Mouse (Mus musculus) MEL (cell line): ENCODE measurements around the gene Ywhag. TPM values are rescaled to one million over a fixed set of nuclear protein-coding genes. Genes with fewer than 3 reads are reported as not detected.

Experiments used
- DNase-seq: peaks from one replicate; pipeline ENCODE4 v3.0.0; 2011; ENCODE audit warnings: low read depth, low spot score
- H3K27ac ChIP-seq: 2 replicates; pipeline ENCODE4 v1.5.1; 2012; ENCODE audit warnings: low read depth, mild to moderate bottlenecking, control low read depth, low read length, moderate library complexity; ENCODE audit not compliant: control insufficient read depth
- H3K27me3 ChIP-seq, 2 experiments: fragments of 150-350 bp in 1 of 2; sonication (generic) in 1 of 2; 2 replicates each; pipeline ENCODE4 v1.6.1; 2012; ENCODE audit warnings: low read length in 2 of 2, mild to moderate bottlenecking in 2 of 2, improper control_type of control experiment in 1 of 2, moderate library complexity in 1 of 2; ENCODE audit not compliant: insufficient read depth in 2 of 2, control insufficient read depth in 1 of 2
- H3K36me3 ChIP-seq, 2 experiments: 2 replicates each; pipeline ENCODE4 v1.6.1; 2012 to 2014; ENCODE audit warnings: low read length in 2 of 2, improper control_type of control experiment in 1 of 2, inconsistent platforms in 1 of 2, mild to moderate bottlenecking in 1 of 2; ENCODE audit not compliant: insufficient read depth in 2 of 2, control insufficient read depth in 1 of 2
- H3K4me1 ChIP-seq, 2 experiments: fragments of 150-350 bp in 1 of 2; sonication (generic) in 1 of 2; 2 replicates each; pipeline ENCODE4 v1.6.1; 2012; ENCODE audit warnings: low read length in 2 of 2, improper control_type of control experiment in 1 of 2, mild to moderate bottlenecking in 1 of 2; ENCODE audit not compliant: insufficient read depth in 2 of 2, control insufficient read depth in 1 of 2
- H3K4me3 ChIP-seq, 2 experiments: fragments of 150-350 bp in 1 of 2; sonication (generic) in 1 of 2; 2 replicates each; pipeline ENCODE4 v1.5.1; 2012; ENCODE audit warnings: low read depth in 2 of 2, low read length in 2 of 2, mild to moderate bottlenecking in 2 of 2, moderate library complexity in 2 of 2, control low read depth in 1 of 2, improper control_type of control experiment in 1 of 2; ENCODE audit not compliant: control insufficient read depth in 1 of 2, insufficient read depth in 1 of 2
- H3K79me2 ChIP-seq: 2 replicates; pipeline ENCODE4 v1.6.1; 2012; ENCODE audit warnings: mild to moderate bottlenecking, low read length, moderate library complexity; ENCODE audit not compliant: control insufficient read depth, poor library complexity, insufficient read depth
- H3K9ac ChIP-seq: 2 replicates; pipeline ENCODE4 v1.6.1; 2012; ENCODE audit warnings: low read depth, mild to moderate bottlenecking, control low read depth, low read length, moderate library complexity; ENCODE audit not compliant: control insufficient read depth, poor library complexity, severe bottlenecking
- H3K9me3 ChIP-seq: fragments of 150-350 bp; sonication (generic); replicated peaks from 2 replicates; pipeline ENCODE4 v1.6.1; 2012; ENCODE audit warnings: mild to moderate bottlenecking, low read length, improper control_type of control experiment, moderate library complexity; ENCODE audit not compliant: insufficient read depth
- BHLHE40 ChIP-seq: IDR thresholded peaks from 2 replicates; pipeline ENCODE4 v1.6.1; 2012; ENCODE audit warnings: low read depth, mild to moderate bottlenecking, inconsistent platforms, low read length, improper control_type of control experiment, borderline replicate concordance
- CHD1 ChIP-seq: IDR thresholded peaks from 2 replicates; pipeline ENCODE4 v1.6.1; 2012; ENCODE audit warnings: low read depth, mild to moderate bottlenecking, inconsistent platforms, low read length, improper control_type of control experiment
- E2F4 ChIP-seq: IDR thresholded peaks from 2 replicates; pipeline ENCODE4 v1.6.1; 2011; ENCODE audit warnings: low read depth, low read length, improper control_type of control experiment, borderline replicate concordance
- ELF1 ChIP-seq: IDR thresholded peaks from 2 replicates; pipeline ENCODE4 v1.6.1; 2014; ENCODE audit warnings: low read depth, mild to moderate bottlenecking, inconsistent platforms, low read length, improper control_type of control experiment, moderate library complexity
- GABPA ChIP-seq: IDR thresholded peaks from 2 replicates; pipeline ENCODE4 v1.6.1; 2012; ENCODE audit warnings: low read depth, mild to moderate bottlenecking, inconsistent platforms, low read length, improper control_type of control experiment, moderate library complexity
- GATA1 ChIP-seq: IDR thresholded peaks from 2 replicates; pipeline ENCODE4 v1.6.1; 2011; ENCODE audit warnings: low read depth, low read length, improper control_type of control experiment
- HCFC1 ChIP-seq: IDR thresholded peaks from 2 replicates; pipeline ENCODE4 v1.6.1; 2012; ENCODE audit warnings: low read depth, mild to moderate bottlenecking, inconsistent platforms, low read length, improper control_type of control experiment, moderate library complexity
- KAT2A ChIP-seq: conservative IDR thresholded peaks from 2 replicates; pipeline ENCODE4 v1.6.1; 2012; ENCODE audit warnings: low read depth, low read length, improper control_type of control experiment, inconsistent platforms
- MAZ ChIP-seq: IDR thresholded peaks from 2 replicates; pipeline ENCODE4 v1.6.1; 2012; ENCODE audit warnings: low read depth, mild to moderate bottlenecking, inconsistent platforms, low read length, improper control_type of control experiment
- MYB ChIP-seq: IDR thresholded peaks from 2 replicates; pipeline ENCODE4 v1.6.1; 2011; ENCODE audit warnings: mild to moderate bottlenecking, low read depth, low read length, improper control_type of control experiment
- MYC ChIP-seq: IDR thresholded peaks from 2 replicates; pipeline ENCODE4 v1.6.1; 2011; ENCODE audit warnings: low read depth, mild to moderate bottlenecking, low read length, improper control_type of control experiment, moderate library complexity
- NRF1 ChIP-seq: IDR thresholded peaks from 2 replicates; pipeline ENCODE4 v1.6.1; 2014; ENCODE audit warnings: low read depth, mild to moderate bottlenecking, inconsistent platforms, low read length, improper control_type of control experiment, moderate library complexity; ENCODE audit not compliant: poor library complexity, insufficient read depth, severe bottlenecking
- POLR2A ChIP-seq, 2 experiments: IDR thresholded peaks; 2 replicates each; pipeline ENCODE4 v1.6.1; 2011 to 2012; ENCODE audit warnings: low read length in 2 of 2, mild to moderate bottlenecking in 2 of 2, control low read depth in 1 of 2, improper control_type of control experiment in 1 of 2, low read depth in 1 of 2, moderate library complexity in 1 of 2; ENCODE audit not compliant: control insufficient read depth in 1 of 2, insufficient read depth in 1 of 2, poor library complexity in 1 of 2
- RAD21 ChIP-seq: IDR thresholded peaks from 2 replicates; pipeline ENCODE4 v1.6.1; 2011; ENCODE audit warnings: mild to moderate bottlenecking, low read depth, low read length, improper control_type of control experiment
- RCOR1 ChIP-seq: IDR thresholded peaks from 2 replicates; pipeline ENCODE4 v1.6.1; 2012; ENCODE audit warnings: low read depth, mild to moderate bottlenecking, inconsistent platforms, low read length, improper control_type of control experiment
- SIN3A ChIP-seq: IDR thresholded peaks from 2 replicates; pipeline ENCODE4 v1.6.1; 2012; ENCODE audit warnings: low read length, improper control_type of control experiment, inconsistent platforms
- TBP ChIP-seq: IDR thresholded peaks from 2 replicates; pipeline ENCODE4 v1.8.0; 2011; ENCODE audit warnings: low read depth, low read length, improper control_type of control experiment
- UBTF ChIP-seq: IDR thresholded peaks from 2 replicates; pipeline ENCODE4 v1.6.1; 2012; ENCODE audit warnings: low read depth, mild to moderate bottlenecking, inconsistent platforms, low read length, improper control_type of control experiment, moderate library complexity, borderline replicate concordance; ENCODE audit not compliant: insufficient read depth
- ZC3H11A ChIP-seq: IDR thresholded peaks from 2 replicates; pipeline ENCODE4 v1.6.1; 2012; ENCODE audit warnings: low read depth, mild to moderate bottlenecking, inconsistent platforms, low read length, improper control_type of control experiment
- ZNF384 ChIP-seq: IDR thresholded peaks from 2 replicates; pipeline ENCODE4 v1.6.1; 2012; ENCODE audit warnings: low read depth, mild to moderate bottlenecking, inconsistent platforms, low read length, improper control_type of control experiment
- polyA plus RNA-seq, 2 experiments: library from polyadenylated mRNA; stranded (reverse) in 1 of 2; unstranded in 1 of 2; fragments of >175 nt in 1 of 2; fragments of >200 nt in 1 of 2; gene quantifications; 2 replicates each; pipeline versions ENCODE4 v1.2.1 to v1.2.4; 2012; ENCODE audit warnings: low replicate concordance in 2 of 2, low read depth in 1 of 2; ENCODE audit not compliant: insufficient read length in 2 of 2, insufficient read depth in 1 of 2, missing spikeins in 1 of 2
- total RNA-seq: library from RNA; depleted of rRNA; stranded (reverse); fragments of 300-350 nt; gene quantifications from 2 replicates; pipeline ENCODE4 v1.2.3, GENCODE M21; 2012

Gene Ywhag
- total and polyA plus RNA-seq, 3 experiments, result 109 to 295 (median 268) TPM

GRCm38 (mm10) chr5:135910813-135911212 lies 23.6 kb downstream of the Ywhag start:
- no peak overlapping the region for H3K9ac ChIP-seq
- H3K79me2 ChIP-seq, result peaks cover 30% of the 10 kb centered on the region
- H3K27ac ChIP-seq, result no peak overlapping the region
- no peaks in the 10 kb centered on the region for H3K27me3 ChIP-seq
- H3K9me3 ChIP-seq, result no peaks in the 10 kb centered on the region
- no peak for DNase-seq
- H3K4me1 ChIP-seq, result no peaks in the 10 kb centered on the region; a peak in 1 of 4 replicates
- H3K4me3 ChIP-seq, result no peak overlapping the region
- H3K36me3 ChIP-seq, result peaks cover 3 to 23% of the 10 kb centered on the region in 2 experiments; a peak in 3 of 4 replicates
- TF ChIP-seq MAZ, result no peak
- no peak for TF ChIP-seq SIN3A
- TF ChIP-seq ELF1, result no peak
- no peak for TF ChIP-seq RCOR1
- TF ChIP-seq MYB, result no peak
- no peak for TF ChIP-seq ZNF384
- TF ChIP-seq, all 39 proteins: peak for 0

GRCm38 (mm10) chr5:135909646-135910045 lies 24.8 kb downstream of the Ywhag start:
- Histone ChIP-seq H3K9me3 (no peaks in the 10 kb centered on the region), H3K27me3 (no peaks in the 10 kb centered on the region), H3K27ac (no peak overlapping the region), H3K36me3 (peaks cover 0 to 20% of the 10 kb centered on the region in 2 experiments; a peak in 2 of 4 replicates), H3K9ac (no peak overlapping the region), H3K4me1 (no peaks in the 10 kb centered on the region), H3K79me2 (peaks cover 21% of the 10 kb centered on the region), H3K4me3 (no peak overlapping the region)
- TF ChIP-seq POLR2A (IDR thresholded peaks at IDR 0.05; ENCODE audit: control insufficient read depth in 1 of 2, insufficient read depth in 1 of 2, low read depth in 1 of 2, low read length in 2 of 2, poor library complexity in 1 of 2), result peak in 1 of 2 experiments; percentile 16; a peak in 1 of 4 replicates
- no peak for TF ChIP-seq HCFC1
- DNase-seq, result no peak

- no peaks in the 10 kb centered on the region for H3K4me1 ChIP-seq
- DNase-seq, result no peak
- no peaks in the 10 kb centered on the region for H3K27me3 ChIP-seq
- no peak overlapping the region for H3K4me3 ChIP-seq
- H3K79me2 ChIP-seq, result peaks cover 19% of the 10 kb centered on the region
- H3K9ac ChIP-seq, result no peak overlapping the region
- H3K9me3 ChIP-seq, result no peaks in the 10 kb centered on the region
- peaks cover 0 to 15% of the 10 kb centered on the region in 2 experiments; a peak in 2 of 4 replicates for H3K36me3 ChIP-seq
- TF ChIP-seq RCOR1 (no peak), NRF1 (no peak), BHLHE40 (no peak), CHD1 (no peak), UBTF (no peak), ZC3H11A (no peak), E2F4 (no peak), MYC (no peak), TBP (no peak), RAD21 (no peak), GATA1 (no peak), KAT2A (no peak), GABPA (no peak)
- no peak overlapping the region for H3K27ac ChIP-seq
Observed at GRCm38 (mm10) chr5:135908989-135909388, 25.4 kb downstream of the Ywhag start.
